Mouse (Mus musculus): Measurements from ENCODE around the gene Gm45062. TPM values are rescaled to one million over a fixed set of nuclear protein-coding genes. Genes with fewer than 3 reads are reported as not detected.

Gm45062 gene
- polyA plus RNA-seq, 1 experiment from 2014 or later = 2.1 TPM

DNA sequence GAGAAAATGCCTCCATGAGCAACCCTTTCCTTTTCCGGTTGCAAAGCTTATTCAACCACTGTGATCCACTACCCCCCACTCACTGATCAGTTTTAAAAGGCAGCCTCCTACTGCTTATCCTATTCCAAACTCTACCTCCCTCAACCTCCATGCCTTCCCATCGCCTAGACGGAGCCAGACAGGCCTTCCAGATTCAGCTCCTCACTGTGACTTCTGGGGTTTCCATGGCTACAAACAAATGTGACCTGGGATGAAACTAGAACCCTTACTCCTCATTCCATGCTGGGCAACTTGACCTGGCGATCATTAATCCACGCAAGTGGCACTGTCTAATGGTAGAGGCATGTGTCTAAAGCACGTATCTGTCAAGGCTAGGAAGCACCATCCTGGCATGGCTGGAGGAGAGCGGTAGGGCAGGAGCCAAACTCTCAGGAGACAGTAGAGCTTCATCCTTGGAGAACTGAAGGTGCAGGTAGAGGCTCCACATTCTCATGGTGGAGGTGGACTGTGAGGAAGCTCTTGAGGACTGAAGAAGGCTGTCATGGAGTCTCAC lies 369.5 kb downstream of the Gm45062 start:
- Histone ChIP-seq H3K27me3 (replicated peaks; ENCODE audit: insufficient read depth, low read length) (no peaks in the 10 kb centered on the region), H3K36me3 (ENCODE audit: insufficient read depth, low read length) (no peaks in the 10 kb centered on the region), H3K4me1 (ENCODE audit: insufficient read depth, low read depth, low read length) (no peaks in the 10 kb centered on the region), H3K9ac (replicated peaks; ENCODE audit: low read depth) (no peak overlapping the region), H3K4me2 (replicated peaks; ENCODE audit: low read depth, low read length) (no peak overlapping the region), H3K4me3 (ENCODE audit: low read depth, low read length) (no peak overlapping the region), H3K27ac (ENCODE audit: low read length) (no peak overlapping the region), H3K9me3 (ENCODE audit: low read length) (no peaks in the 10 kb centered on the region)
- DNase-seq (ENCODE audit: low spot score) = no peak
- 82% methylated on average over 7 of the region's 7 CpGs for WGBS
- no peak for ATAC-seq
- TF ChIP-seq EP300 (IDR thresholded peaks at IDR 0.05) (no peak), CTCF (IDR thresholded peaks at IDR 0.05) (no peak)

DNA sequence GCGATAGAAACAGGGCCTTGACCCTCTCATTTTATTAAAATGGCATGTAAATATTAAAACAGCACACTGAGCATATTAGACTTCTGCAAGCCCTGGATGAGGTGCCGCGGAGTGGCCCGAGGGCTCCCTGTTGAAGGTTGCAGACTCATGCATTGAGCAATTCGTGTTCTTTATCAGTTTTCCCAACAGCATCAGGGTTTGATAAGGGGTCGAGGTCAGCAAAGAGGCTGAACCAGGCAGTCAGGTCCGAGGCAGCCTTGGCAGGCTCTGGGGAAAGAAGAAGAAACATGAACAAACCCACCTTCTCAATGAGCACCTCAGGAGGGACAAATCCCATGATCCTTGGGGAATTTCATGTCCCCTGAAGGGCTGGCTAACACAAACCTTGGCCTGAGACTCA lies 371.3 kb downstream of the Gm45062 start:
- no peaks in the 10 kb centered on the region for H3K4me1 ChIP-seq (ENCODE audit: insufficient read depth, low read depth, low read length)
- no peaks in the 10 kb centered on the region for H3K9me3 ChIP-seq (ENCODE audit: low read length)
- no peak overlapping the region for H3K4me3 ChIP-seq (ENCODE audit: low read depth, low read length)
- ATAC-seq = no peak
- H3K4me2 ChIP-seq (replicated peaks; ENCODE audit: low read depth, low read length) = no peak overlapping the region
- H3K9ac ChIP-seq (replicated peaks; ENCODE audit: low read depth) = no peak overlapping the region
- WGBS = 68% methylated on average over 7 of the region's 7 CpGs
- no peaks in the 10 kb centered on the region for H3K27me3 ChIP-seq (replicated peaks; ENCODE audit: insufficient read depth, low read length)
- no peak for TF ChIP-seq EP300 (IDR thresholded peaks at IDR 0.05)
- no peak for TF ChIP-seq CTCF (IDR thresholded peaks at IDR 0.05)
- H3K27ac ChIP-seq (ENCODE audit: low read length) = no peak overlapping the region
- no peak for DNase-seq (ENCODE audit: low spot score)
- no peaks in the 10 kb centered on the region for H3K36me3 ChIP-seq (ENCODE audit: insufficient read depth, low read length)

DNA sequence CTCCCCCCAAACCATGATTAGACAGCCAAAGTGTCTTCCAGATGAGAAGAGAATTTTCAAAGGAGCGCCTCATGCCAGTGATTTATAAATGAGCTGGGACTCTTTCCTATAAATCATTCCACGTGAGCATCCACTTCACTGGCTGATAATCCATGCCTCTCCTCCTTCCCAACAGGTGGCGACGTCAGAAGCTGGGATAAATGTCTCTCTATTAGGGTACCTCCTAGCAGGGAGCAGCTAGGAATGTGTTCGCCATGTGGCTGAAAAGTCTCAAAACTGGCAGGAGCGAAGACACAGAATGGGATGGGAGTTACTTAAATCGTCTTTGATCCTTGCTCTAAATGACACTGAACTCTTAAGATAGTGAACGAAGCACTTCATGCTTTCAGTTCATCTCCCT lies 372.1 kb downstream of the Gm45062 start:
- TF ChIP-seq CTCF (IDR thresholded peaks at IDR 0.05) = no peak
- no peak for TF ChIP-seq EP300 (IDR thresholded peaks at IDR 0.05)
- ATAC-seq (no peak), DNase-seq (ENCODE audit: low spot score) (no peak)
- Histone ChIP-seq H3K27me3 (replicated peaks; ENCODE audit: insufficient read depth, low read length) (no peaks in the 10 kb centered on the region), H3K27ac (ENCODE audit: low read length) (no peak overlapping the region), H3K4me2 (replicated peaks; ENCODE audit: low read depth, low read length) (no peak overlapping the region), H3K9me3 (ENCODE audit: low read length) (no peaks in the 10 kb centered on the region), H3K4me3 (ENCODE audit: low read depth, low read length) (no peak overlapping the region), H3K4me1 (ENCODE audit: insufficient read depth, low read depth, low read length) (no peaks in the 10 kb centered on the region), H3K9ac (replicated peaks; ENCODE audit: low read depth) (no peak overlapping the region), H3K36me3 (ENCODE audit: insufficient read depth, low read length) (no peaks in the 10 kb centered on the region)
- WGBS = 86% methylated on average over 8 of the region's 8 CpGs

DNA sequence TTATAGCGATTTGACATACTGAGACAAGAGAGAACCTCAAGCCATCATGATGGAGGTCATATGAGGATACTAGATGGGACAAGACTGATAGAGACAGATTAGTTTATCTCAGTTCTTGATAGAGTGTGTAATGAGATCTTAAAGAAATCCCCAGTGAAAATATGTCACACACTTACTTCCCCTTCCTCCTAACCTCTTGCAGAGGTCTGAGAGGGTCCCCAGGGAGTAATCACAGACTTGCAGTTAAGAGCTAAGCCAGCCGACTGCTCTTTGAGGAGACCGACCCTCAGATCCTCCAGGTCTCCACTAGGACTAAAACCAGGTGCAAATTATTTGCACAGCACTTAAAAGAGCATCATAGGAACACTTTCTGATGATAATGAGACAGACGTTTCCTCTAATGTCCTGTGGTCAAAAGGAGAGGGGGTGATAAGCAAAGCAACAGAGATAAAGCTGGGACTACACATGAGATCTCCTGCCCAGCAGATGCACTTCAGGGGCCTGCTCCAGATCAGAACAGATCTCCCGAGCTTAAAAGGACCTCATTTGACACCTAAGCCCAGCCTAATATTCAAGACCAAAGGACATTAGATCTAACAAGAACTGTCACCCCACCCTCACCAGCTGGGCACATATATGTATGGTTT lies 372.9 kb downstream of the Gm45062 start:
- WGBS = 54% methylated on average over 5 of the region's 5 CpGs

DNA sequence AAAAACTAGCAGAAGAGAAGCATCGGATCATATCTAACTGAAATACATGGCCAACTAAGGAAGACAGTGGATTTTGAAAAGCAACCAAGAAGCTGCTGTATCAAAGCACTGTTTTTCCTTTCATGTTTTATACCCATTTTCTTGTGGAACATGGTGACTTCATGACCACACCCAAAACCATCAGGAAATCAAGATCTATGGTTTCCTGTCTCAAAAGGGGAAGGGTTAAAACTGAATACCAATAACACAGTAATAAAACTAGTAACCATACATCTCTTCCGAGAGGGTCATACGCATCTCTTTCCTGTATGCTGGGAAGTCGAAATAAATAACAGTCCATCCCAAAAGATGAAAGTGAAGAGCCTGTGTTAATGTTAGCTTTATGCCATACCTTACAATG lies 373.5 kb downstream of the Gm45062 start:
- DNase-seq (ENCODE audit: low spot score) (no peak), ATAC-seq (no peak)
- no peak for TF ChIP-seq CTCF (IDR thresholded peaks at IDR 0.05)
- TF ChIP-seq EP300 (IDR thresholded peaks at IDR 0.05) = no peak
- WGBS = 94% methylated on average over 4 of the region's 4 CpGs
- Histone ChIP-seq H3K9ac (replicated peaks; ENCODE audit: low read depth) (no peak overlapping the region), H3K9me3 (ENCODE audit: low read length) (no peaks in the 10 kb centered on the region), H3K27ac (ENCODE audit: low read length) (no peak overlapping the region), H3K27me3 (replicated peaks; ENCODE audit: insufficient read depth, low read length) (no peaks in the 10 kb centered on the region), H3K4me1 (ENCODE audit: insufficient read depth, low read depth, low read length) (no peaks in the 10 kb centered on the region), H3K36me3 (ENCODE audit: insufficient read depth, low read length) (no peaks in the 10 kb centered on the region), H3K4me3 (ENCODE audit: low read depth, low read length) (no peak overlapping the region), H3K4me2 (replicated peaks; ENCODE audit: low read depth, low read length) (no peak overlapping the region)

More for the DNA sequence above, 372.9 kb downstream of the Gm45062 start:
- H3K4me3 ChIP-seq (ENCODE audit: low read depth, low read length) = no peak overlapping the region
- H3K27me3 ChIP-seq (replicated peaks; ENCODE audit: insufficient read depth, low read length) = no peaks in the 10 kb centered on the region
- no peak for DNase-seq (ENCODE audit: low spot score)
- H3K4me2 ChIP-seq (replicated peaks; ENCODE audit: low read depth, low read length) = no peak overlapping the region
- TF ChIP-seq EP300 (IDR thresholded peaks at IDR 0.05) (no peak), CTCF (IDR thresholded peaks at IDR 0.05) (no peak)
- H3K36me3 ChIP-seq (ENCODE audit: insufficient read depth, low read length) = no peaks in the 10 kb centered on the region
- H3K27ac ChIP-seq (ENCODE audit: low read length) = no peak overlapping the region
- no peak for ATAC-seq
- no peak overlapping the region for H3K9ac ChIP-seq (replicated peaks; ENCODE audit: low read depth)
- no peaks in the 10 kb centered on the region for H3K4me1 ChIP-seq (ENCODE audit: insufficient read depth, low read depth, low read length)
- H3K9me3 ChIP-seq (ENCODE audit: low read length) = no peaks in the 10 kb centered on the region

DNA sequence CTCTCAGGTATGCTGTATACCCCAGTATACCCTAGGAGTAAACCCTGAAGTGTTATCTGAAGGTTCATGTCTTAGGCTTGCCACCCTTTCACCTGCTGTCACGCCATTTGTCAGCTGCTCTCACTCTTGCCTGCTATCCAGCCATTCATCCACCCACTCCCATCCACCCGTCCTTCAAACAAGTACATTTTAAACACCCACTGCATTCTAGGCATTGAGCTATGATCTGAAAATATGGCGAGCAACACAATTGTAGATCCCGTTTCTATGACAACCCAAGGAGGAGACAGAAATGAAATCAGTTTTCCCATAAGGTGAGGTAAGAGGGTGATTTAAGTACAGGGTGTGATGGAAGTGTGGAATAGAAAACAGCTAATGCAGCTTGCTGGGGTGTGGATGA lies 378.9 kb downstream of the Gm45062 start:
- TF ChIP-seq EP300 (IDR thresholded peaks at IDR 0.05) (no peak), CTCF (IDR thresholded peaks at IDR 0.05) (no peak)
- no peaks in the 10 kb centered on the region for H3K4me1 ChIP-seq (ENCODE audit: insufficient read depth, low read depth, low read length)
- 82% methylated on average over 4 of the region's 4 CpGs for WGBS
- no peaks in the 10 kb centered on the region for H3K9me3 ChIP-seq (ENCODE audit: low read length)
- H3K9ac ChIP-seq (replicated peaks; ENCODE audit: low read depth) = no peak overlapping the region
- H3K4me3 ChIP-seq (ENCODE audit: low read depth, low read length) = no peak overlapping the region
- no peaks in the 10 kb centered on the region for H3K27me3 ChIP-seq (replicated peaks; ENCODE audit: insufficient read depth, low read length)
- ATAC-seq (no peak), DNase-seq (ENCODE audit: low spot score) (no peak)
- no peaks in the 10 kb centered on the region for H3K36me3 ChIP-seq (ENCODE audit: insufficient read depth, low read length)
- H3K4me2 ChIP-seq (replicated peaks; ENCODE audit: low read depth, low read length) = no peak overlapping the region
- H3K27ac ChIP-seq (ENCODE audit: low read length) = no peak overlapping the region
